Mouse (Mus musculus): Measurements from ENCODE around the gene Npnt. TPM values are rescaled to one million over a fixed set of nuclear protein-coding genes. Genes with fewer than 3 reads are reported as not detected.

The Npnt gene
- polyA plus RNA-seq, 1 experiment: 123 TPM

DNA sequence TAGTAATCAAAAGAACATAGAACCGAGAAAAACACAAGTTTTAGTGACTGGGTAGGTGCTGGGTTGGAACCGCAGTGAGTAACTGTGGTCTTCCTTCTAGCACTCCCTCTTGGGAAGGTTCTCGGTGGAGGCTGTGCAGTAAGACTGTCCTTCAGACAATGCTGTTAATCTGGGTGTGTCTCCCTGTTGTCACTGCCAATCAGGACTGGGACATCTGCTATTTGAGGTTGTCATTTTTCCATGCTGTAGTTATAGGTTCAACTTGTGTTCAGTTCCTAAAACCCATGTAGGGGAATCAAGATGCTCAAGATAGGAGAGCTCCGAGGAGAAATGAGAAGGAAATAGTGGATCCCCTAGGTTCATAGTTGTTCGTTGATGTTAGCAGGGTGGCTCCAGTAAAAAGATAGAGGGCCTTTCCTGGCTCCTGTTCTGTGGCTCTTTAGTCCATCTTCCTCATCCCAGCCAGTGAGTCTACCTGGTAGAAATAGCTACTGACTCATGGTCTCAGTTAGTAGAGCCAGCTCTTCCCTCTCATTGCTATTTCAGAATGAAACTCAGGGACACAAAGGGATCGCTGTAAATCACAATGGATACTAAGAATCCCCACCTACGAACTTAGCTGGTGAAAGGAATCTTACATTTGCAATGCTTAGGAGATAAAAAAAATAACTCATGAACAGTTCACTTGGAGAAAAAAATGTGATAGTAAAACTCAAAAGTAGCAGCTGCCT, 12.7 kb upstream of the Npnt start:
- no peak overlapping the region for H3ac ChIP-seq (ENCODE audit: control insufficient read depth, insufficient read length)
- no peaks in the 10 kb centered on the region for H3K36me3 ChIP-seq (ENCODE audit: control insufficient read depth, insufficient read depth)
- TF ChIP-seq SRF (IDR thresholded peaks at IDR 0.05; ENCODE audit: control insufficient read depth, insufficient read length, low read depth) (no peak), TCF3 (IDR thresholded peaks at IDR 0.05; ENCODE audit: insufficient read length, low read depth) (peak; percentile 42), MYOD1 (IDR thresholded peaks at IDR 0.05; ENCODE audit: control insufficient read depth in 1 of 3, insufficient read length in 2 of 3, low read depth in 2 of 3) (peak; percentile 93 to 99 (median 94)), E2F4 (IDR thresholded peaks at IDR 0.05; ENCODE audit: insufficient read depth) (no peak), MAX (IDR thresholded peaks at IDR 0.05; ENCODE audit: low read depth) (no peak), TCF12 (IDR thresholded peaks at IDR 0.05; ENCODE audit: insufficient read depth, poor library complexity, severe bottlenecking) (peak; percentile 77), MYOG (IDR thresholded peaks at IDR 0.05; ENCODE audit: control insufficient read depth in 1 of 3, insufficient read depth in 1 of 3, insufficient read length in 2 of 3, low read depth in 2 of 3) (peak in 2 of 3 experiments; percentile 43 to 49)

DNA sequence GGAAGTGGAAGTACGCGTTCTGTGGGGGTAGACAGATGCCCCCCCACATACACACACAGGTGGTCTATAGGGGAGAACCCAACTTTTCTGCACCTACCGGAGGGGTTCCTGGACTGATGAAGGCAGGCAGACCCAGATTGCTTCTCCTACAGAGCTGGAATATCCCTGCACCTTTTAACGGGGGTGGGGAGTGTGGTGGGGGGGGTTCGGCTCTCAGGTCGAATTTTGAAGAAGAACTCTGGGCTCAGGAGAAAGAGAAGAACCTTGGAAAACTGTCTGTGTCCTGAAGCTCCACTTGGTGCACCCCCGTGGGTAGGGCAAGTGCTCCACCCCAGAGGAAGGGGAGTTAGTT, 414 bp upstream of the Npnt start:
- Histone ChIP-seq H3K36me3 (ENCODE audit: control insufficient read depth, insufficient read depth) (no peaks in the 10 kb centered on the region), H3ac (ENCODE audit: control insufficient read depth, insufficient read length) (peak overlapping the region; percentile 32), H3K79me2 (ENCODE audit: control insufficient read depth, insufficient read depth) (peaks cover 4% of the 10 kb centered on the region), H3K27me3 (ENCODE audit: control insufficient read depth, insufficient read depth, insufficient read length) (no peaks in the 10 kb centered on the region), H3K4me2 (ENCODE audit: low read depth) (peak overlapping the region; percentile 85), H3K4me3 (peak overlapping the region; percentile 56)
- TF ChIP-seq CEBPB (IDR thresholded peaks at IDR 0.05; ENCODE audit: insufficient read depth, poor library complexity, severe bottlenecking) (no peak), TCF3 (IDR thresholded peaks at IDR 0.05; ENCODE audit: insufficient read length, low read depth) (no peak)

More for the DNA sequence above, 12.7 kb upstream of the Npnt start:
- Histone ChIP-seq H3K4me3 (no peak overlapping the region), H3K79me2 (ENCODE audit: control insufficient read depth, insufficient read depth) (no peaks in the 10 kb centered on the region), H3K27me3 (ENCODE audit: control insufficient read depth, insufficient read depth, insufficient read length) (no peaks in the 10 kb centered on the region), H3K4me2 (ENCODE audit: low read depth) (peak overlapping the region; percentile 39)

DNA sequence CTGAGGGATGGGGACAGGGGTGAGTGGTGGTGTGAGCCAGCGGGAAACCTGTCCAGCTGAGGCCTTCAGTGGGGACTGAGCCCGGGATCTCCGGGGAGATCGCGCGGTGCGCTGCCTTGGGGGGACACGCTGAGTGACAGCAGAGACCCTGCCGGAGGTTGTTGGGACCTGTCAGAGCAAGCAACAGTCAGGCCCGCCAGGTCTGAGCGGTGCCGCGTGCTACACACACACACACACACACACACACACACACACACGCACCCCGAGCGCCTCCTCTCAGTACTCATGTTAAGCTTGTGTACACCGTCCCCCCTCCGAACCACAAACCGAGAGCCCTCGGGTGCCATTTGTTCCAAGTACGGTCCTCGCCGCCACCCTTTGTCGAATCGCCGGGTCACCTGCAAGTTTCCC, 706 bp downstream of the Npnt start:
- H3K4me3 ChIP-seq: peak overlapping the region; percentile 56
- H3K4me2 ChIP-seq (ENCODE audit: low read depth): peak overlapping the region; percentile 85
- H3K27me3 ChIP-seq (ENCODE audit: control insufficient read depth, insufficient read depth, insufficient read length): no peaks in the 10 kb centered on the region
- peak overlapping the region; percentile 32 for H3ac ChIP-seq (ENCODE audit: control insufficient read depth, insufficient read length)
- no peaks in the 10 kb centered on the region for H3K36me3 ChIP-seq (ENCODE audit: control insufficient read depth, insufficient read depth)
- TF ChIP-seq MYOG (IDR thresholded peaks at IDR 0.05; ENCODE audit: control insufficient read depth in 1 of 3, insufficient read depth in 1 of 3, insufficient read length in 2 of 3, low read depth in 2 of 3) (peak in 1 of 3 experiments; percentile 2), SRF (IDR thresholded peaks at IDR 0.05; ENCODE audit: control insufficient read depth, insufficient read length, low read depth) (no peak), E2F4 (IDR thresholded peaks at IDR 0.05; ENCODE audit: insufficient read depth) (no peak), CEBPB (IDR thresholded peaks at IDR 0.05; ENCODE audit: insufficient read depth, poor library complexity, severe bottlenecking) (no peak)
- peaks cover 4% of the 10 kb centered on the region for H3K79me2 ChIP-seq (ENCODE audit: control insufficient read depth, insufficient read depth)

GRCm38 (mm10) chr3:132948298-132948795, 1.7 kb downstream of the Npnt start:
- Histone ChIP-seq H3K4me2 (ENCODE audit: low read depth) (peak overlapping the region; percentile 85), H3ac (ENCODE audit: control insufficient read depth, insufficient read length) (no peak overlapping the region), H3K36me3 (ENCODE audit: control insufficient read depth, insufficient read depth) (no peaks in the 10 kb centered on the region), H3K79me2 (ENCODE audit: control insufficient read depth, insufficient read depth) (peaks cover 4% of the 10 kb centered on the region), H3K4me3 (peak overlapping the region; percentile 56), H3K27me3 (ENCODE audit: control insufficient read depth, insufficient read depth, insufficient read length) (no peaks in the 10 kb centered on the region)
- no peak for TF ChIP-seq TCF3 (IDR thresholded peaks at IDR 0.05; ENCODE audit: insufficient read length, low read depth)
- no peak for TF ChIP-seq TCF12 (IDR thresholded peaks at IDR 0.05; ENCODE audit: insufficient read depth, poor library complexity, severe bottlenecking)
- TF ChIP-seq REST (IDR thresholded peaks at IDR 0.05; ENCODE audit: insufficient read depth, insufficient read length): no peak
- no peak for TF ChIP-seq USF1 (IDR thresholded peaks at IDR 0.05; ENCODE audit: low read depth)
- TF ChIP-seq CEBPB (IDR thresholded peaks at IDR 0.05; ENCODE audit: insufficient read depth, poor library complexity, severe bottlenecking): no peak
- TF ChIP-seq POLR2A (IDR thresholded peaks at IDR 0.05; ENCODE audit: insufficient read length, low read depth): no peak
- TF ChIP-seq MYOG (IDR thresholded peaks at IDR 0.05; ENCODE audit: control insufficient read depth in 1 of 3, insufficient read depth in 1 of 3, insufficient read length in 2 of 3, low read depth in 2 of 3): peak in 2 of 3 experiments; percentile 42 to 44
- TF ChIP-seq MAX (IDR thresholded peaks at IDR 0.05; ENCODE audit: low read depth): no peak
- no peak for TF ChIP-seq E2F4 (IDR thresholded peaks at IDR 0.05; ENCODE audit: insufficient read depth)
- peak in 2 of 3 experiments; percentile 30 to 47 for TF ChIP-seq MYOD1 (IDR thresholded peaks at IDR 0.05; ENCODE audit: control insufficient read depth in 1 of 3, insufficient read length in 2 of 3, low read depth in 2 of 3)
- no peak for TF ChIP-seq SRF (IDR thresholded peaks at IDR 0.05; ENCODE audit: control insufficient read depth, insufficient read length, low read depth)

DNA sequence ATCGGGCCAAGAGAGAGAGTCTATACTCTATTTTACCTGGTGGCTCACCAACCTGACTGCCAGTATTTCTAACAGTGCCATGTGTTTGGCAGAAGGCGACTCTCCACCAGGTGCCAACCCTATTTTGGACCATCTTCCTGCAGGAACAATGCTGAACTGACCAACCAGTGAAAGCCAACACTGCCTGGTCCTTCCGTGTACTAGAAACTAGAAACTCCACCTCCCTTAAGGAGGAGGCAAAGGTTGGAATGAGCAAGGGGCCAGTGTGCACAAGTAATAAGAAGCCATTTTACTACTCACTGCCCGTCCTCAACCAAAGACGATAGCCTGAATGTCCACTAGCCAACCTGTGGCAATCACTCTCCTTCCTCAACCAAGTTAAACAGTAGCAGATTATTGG, 4.0 kb downstream of the Npnt start:
- no peaks in the 10 kb centered on the region for H3K27me3 ChIP-seq (ENCODE audit: control insufficient read depth, insufficient read depth, insufficient read length)
- H3K4me2 ChIP-seq (ENCODE audit: low read depth): no peak overlapping the region
- no peaks in the 10 kb centered on the region for H3K36me3 ChIP-seq (ENCODE audit: control insufficient read depth, insufficient read depth)
- H3K4me3 ChIP-seq: no peak overlapping the region
- TF ChIP-seq POLR2A (IDR thresholded peaks at IDR 0.05; ENCODE audit: insufficient read length, low read depth) (no peak), TCF12 (IDR thresholded peaks at IDR 0.05; ENCODE audit: insufficient read depth, poor library complexity, severe bottlenecking) (no peak), SRF (IDR thresholded peaks at IDR 0.05; ENCODE audit: control insufficient read depth, insufficient read length, low read depth) (no peak), MYOD1 (IDR thresholded peaks at IDR 0.05; ENCODE audit: control insufficient read depth in 1 of 3, insufficient read length in 2 of 3, low read depth in 2 of 3) (no peak), TCF3 (IDR thresholded peaks at IDR 0.05; ENCODE audit: insufficient read length, low read depth) (no peak), CEBPB (IDR thresholded peaks at IDR 0.05; ENCODE audit: insufficient read depth, poor library complexity, severe bottlenecking) (no peak), MYOG (IDR thresholded peaks at IDR 0.05; ENCODE audit: control insufficient read depth in 1 of 3, insufficient read depth in 1 of 3, insufficient read length in 2 of 3, low read depth in 2 of 3) (no peak), E2F4 (IDR thresholded peaks at IDR 0.05; ENCODE audit: insufficient read depth) (no peak), REST (IDR thresholded peaks at IDR 0.05; ENCODE audit: insufficient read depth, insufficient read length) (no peak), USF1 (IDR thresholded peaks at IDR 0.05; ENCODE audit: low read depth) (no peak), POLR2AphosphoS2 (IDR thresholded peaks at IDR 0.05; ENCODE audit: insufficient read length, low read depth) (no peak), MAX (IDR thresholded peaks at IDR 0.05; ENCODE audit: low read depth) (no peak)
- no peak overlapping the region for H3ac ChIP-seq (ENCODE audit: control insufficient read depth, insufficient read length)
- H3K79me2 ChIP-seq (ENCODE audit: control insufficient read depth, insufficient read depth): peaks cover 4% of the 10 kb centered on the region
